Mouse (Mus musculus) lung, postnatal 0 days (tissue): ENCODE measurements around the gene Gm37240.
A peak's percentile ranks its signal among the peaks of the same experiment; 100 is the strongest.

ENCODE experiments used
- CTCF ChIP-seq: IDR thresholded peaks from 2 replicates; pipeline ENCODE4 v1.5.1; 2016; ENCODE audit warnings: antibody characterized with exemption, mild to moderate bottlenecking
- EP300 ChIP-seq: IDR thresholded peaks from 2 replicates; pipeline ENCODE4 v1.6.1; 2016; ENCODE audit warnings: antibody characterized with exemption, mild to moderate bottlenecking, control low read depth

GRCm38 (mm10) chr3:84480006-84480897, 1407.1 kb downstream of the Gm37240 start, which contains the start of gene Fhdc1:
- TF ChIP-seq CTCF (peak; percentile 47), EP300 (no peak)
